Mouse (Mus musculus) heart, postnatal 10 days (tissue): ENCODE results near the gene Gm21865. TPM values are rescaled to one million over a fixed set of nuclear protein-coding genes. Genes with fewer than 3 reads are reported as not detected.
"Not testable (repeated sequence)": the region's sequence is repeated elsewhere in the genome, so short reads cannot be mapped to it uniquely, and the experiment has no call there.

Experiments used
- DNase-seq, 2 experiments: peaks; one replicate each; pipeline ENCODE4 v3.0.0; 2021
- intact Hi-C: fragments of 180-260 bp; cut with DNase I; formaldehyde crosslinking; loops from one replicate; pipeline ENCODE4 v1.15.1; 2025
- total RNA-seq, 2 experiments: library from RNA; stranded (reverse); gene quantifications; 2 replicates each; pipeline ENCODE4 v1.2.3; 2021

Gm21865 gene
- not detected for total RNA-seq

GRCm38 (mm10) chrY:40316803-40317202, at the start of gene Gm21865:
Gm21865 (minus strand) TSS chrY:40316903.
- DNase-seq, intact Hi-C loops: not testable (repeated sequence)

Other genes starting within 250 kb of the Gm21865 start
- gene Gm21882, start 64.6 kb upstream of the Gm21865 start, total RNA-seq = not detected